Mouse (Mus musculus): ENCODE measurements around the gene Tex10.

- TF ChIP-seq POLR2A (IDR thresholded peaks at IDR 0.05; ENCODE audit: low read depth, low read length), result no peak
- TF ChIP-seq CTCF (IDR thresholded peaks at IDR 0.05; ENCODE audit: borderline replicate concordance, insufficient read depth, low read length), result no peak
Observed at GRCm38 (mm10) chr4:48473651-48474011, 372 bp upstream of the Tex10 start.

Measured in embryonic fibroblast, embryonic 13.5 days (primary cell).